Mouse (Mus musculus): ENCODE results near the gene Klf7.

DNA sequence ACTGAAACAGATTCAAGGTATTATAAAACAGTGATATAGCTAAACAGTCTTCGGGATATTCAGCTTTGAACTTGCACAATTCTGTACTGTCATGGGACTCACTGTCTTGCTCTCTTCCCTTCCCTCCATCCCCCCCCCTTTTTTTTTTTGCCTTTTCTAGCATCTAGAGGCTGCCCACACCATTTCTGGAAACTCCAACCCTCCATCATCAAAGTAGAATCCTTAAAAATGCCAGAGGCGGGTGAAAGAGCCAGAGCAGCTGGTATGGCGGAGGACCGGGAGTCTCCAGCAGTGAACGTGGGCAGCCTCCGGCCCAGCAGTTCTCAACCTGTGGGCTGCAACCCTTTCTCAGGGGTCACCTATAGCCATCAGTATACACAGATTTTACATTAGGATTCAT lies 84.3 kb downstream of the Klf7 start:
- TF ChIP-seq POLR2A (IDR thresholded peaks at IDR 0.05; ENCODE audit: insufficient read depth, low read depth, low read length): no peak
- TF ChIP-seq CTCF (IDR thresholded peaks at IDR 0.05; ENCODE audit: insufficient read depth, low read depth, low read length): no peak

Measured in olfactory bulb, adult 2 months (tissue).